In genomic region chr2:85138143-85138542, GRCm38 (mm10) we compare ENCODE assay signal across 13 mouse cellular contexts. TPM values are rescaled to one million over a fixed set of nuclear protein-coding genes. Genes with fewer than 3 reads are reported as not detected.
DNase-seq lines count a peak whose midpoint lies in the region; ATAC-seq and TF ChIP-seq lines count a peak whose summit lies in the region.
"Had no signal": no experiment of that assay in that cellular context is flagged by ENCODE, and none has a peak within 500 bp of the region (broad histone marks: within the 10 kb centered on the region; RNA-seq: fewer than 3 reads in every experiment).

No protein-coding gene starts in this region.

- no peak for ATAC-seq in kidney, embryonic 14.5 days (ENCODE audit: low FRiP score, low TSS enrichment)
- ATAC-seq in midbrain, embryonic 14.5 days (ENCODE audit: low FRiP score, low TSS enrichment) = no peak
- ATAC-seq in stomach, embryonic 15.5 days (ENCODE audit: insufficient read depth, low FRiP score, low read depth) = no peak
- ATAC-seq: activated CD4-positive, CD25-positive, alpha-beta regulatory T cell, adult 4 months; midbrain, embryonic 13.5 days had no signal

- no peaks in the 10 kb centered on the region for H3K36me3 ChIP-seq in kidney, embryonic 14.5 days (ENCODE audit: control insufficient read depth, insufficient read depth, low read length)
- H3K36me3 ChIP-seq in midbrain, embryonic 10.5 days = no peaks in the 10 kb centered on the region
- no peaks in the 10 kb centered on the region for H3K36me3 ChIP-seq in midbrain, embryonic 14.5 days (ENCODE audit: control insufficient read depth, insufficient read depth, low read length)
- H3K36me3 ChIP-seq in stomach, embryonic 15.5 days = no peaks in the 10 kb centered on the region
- H3K36me3 ChIP-seq: G1E; midbrain, embryonic 13.5 days had no signal

- H3K27me3 ChIP-seq in kidney, embryonic 14.5 days (ENCODE audit: control insufficient read depth, insufficient read depth, low read length) = peaks cover 6% of the 10 kb centered on the region; the same call in 1 of the 2 replicates
- no peaks in the 10 kb centered on the region for H3K27me3 ChIP-seq in midbrain, embryonic 10.5 days (ENCODE audit: low read depth, poor library complexity, severe bottlenecking)
- H3K27me3 ChIP-seq in midbrain, embryonic 14.5 days (ENCODE audit: control insufficient read depth, insufficient read depth, low read length) = no peaks in the 10 kb centered on the region
- no peaks in the 10 kb centered on the region for H3K27me3 ChIP-seq in stomach, embryonic 15.5 days (replicated peaks)
- H3K27me3 ChIP-seq: midbrain, embryonic 13.5 days had no signal

- H3K4me3 ChIP-seq in gastrocnemius, adult 2 months = peak overlapping the region; percentile 67
- H3K4me3 ChIP-seq in kidney, embryonic 14.5 days (ENCODE audit: low read length) = peak overlapping the region; percentile 29
- H3K4me3 ChIP-seq in midbrain, embryonic 10.5 days = peak overlapping the region; percentile 11; the same call in 1 of the 2 replicates
- H3K4me3 ChIP-seq in midbrain, embryonic 14.5 days (replicated peaks; ENCODE audit: low read depth, low read length) = no peak overlapping the region
- H3K4me3 ChIP-seq in stomach, embryonic 15.5 days (replicated peaks) = peak overlapping the region; percentile 23; the same call in 1 of the 2 replicates
- H3K4me3 ChIP-seq: midbrain, embryonic 13.5 days had no signal

- no peaks in the 10 kb centered on the region for H3K4me1 ChIP-seq in kidney, embryonic 14.5 days (ENCODE audit: control insufficient read depth, insufficient read depth, low read length)
- peaks cover 10% of the 10 kb centered on the region for H3K4me1 ChIP-seq in midbrain, embryonic 10.5 days
- no peaks in the 10 kb centered on the region for H3K4me1 ChIP-seq in midbrain, embryonic 14.5 days (ENCODE audit: control insufficient read depth, insufficient read depth, low read length)
- no peaks in the 10 kb centered on the region for H3K4me1 ChIP-seq in stomach, embryonic 15.5 days
- H3K4me1 ChIP-seq: midbrain, embryonic 13.5 days had no signal

- TF ChIP-seq CTCF in gastrocnemius, adult 2 months (IDR thresholded peaks at IDR 0.05) = peak; percentile 32

- no peak for DNase-seq in gastrocnemius, adult 2 months
- DNase-seq in gastrocnemius, postnatal 14 days = no peak
- DNase-seq in kidney, postnatal 14 days = no peak
- no peak for DNase-seq in midbrain, embryonic 10.5 days (ENCODE audit: low spot score)
- DNase-seq in midbrain, embryonic 14.5 days = no peak
- no peak for DNase-seq in thymus, adult 18-20 months
- DNase-seq: cerebellum, postnatal 14 days; gastrocnemius, postnatal 25 days had no signal

- peak overlapping the region; percentile 79 for H3K27ac ChIP-seq in gastrocnemius, adult 2 months
- no peak overlapping the region for H3K27ac ChIP-seq in kidney, embryonic 14.5 days (ENCODE audit: low read depth, low read length)
- no peak overlapping the region for H3K27ac ChIP-seq in midbrain, embryonic 10.5 days (replicated peaks)
- H3K27ac ChIP-seq in midbrain, embryonic 14.5 days (replicated peaks; ENCODE audit: low read depth, low read length) = no peak overlapping the region
- no peak overlapping the region for H3K27ac ChIP-seq in stomach, embryonic 15.5 days
- H3K27ac ChIP-seq: midbrain, embryonic 13.5 days had no signal

- no peak overlapping the region for H3K4me2 ChIP-seq in kidney, embryonic 14.5 days (replicated peaks; ENCODE audit: low read depth, low read length)
- H3K4me2 ChIP-seq in midbrain, embryonic 14.5 days (ENCODE audit: low read length) = no peak overlapping the region
- no peak overlapping the region for H3K4me2 ChIP-seq in stomach, embryonic 15.5 days
- H3K4me2 ChIP-seq: midbrain, embryonic 13.5 days had no signal

- H3K9me3 ChIP-seq in kidney, embryonic 14.5 days (ENCODE audit: control insufficient read depth, low read length) = no peaks in the 10 kb centered on the region
- no peaks in the 10 kb centered on the region for H3K9me3 ChIP-seq in midbrain, embryonic 10.5 days (replicated peaks)
- H3K9me3 ChIP-seq in midbrain, embryonic 14.5 days (ENCODE audit: control insufficient read depth, low read length) = no peaks in the 10 kb centered on the region
- no peaks in the 10 kb centered on the region for H3K9me3 ChIP-seq in stomach, embryonic 15.5 days
- H3K9me3 ChIP-seq: G1E; midbrain, embryonic 13.5 days had no signal

- intact Hi-C loops in gastrocnemius, adult 2 months (cut with DNase I) = no loop called here
- intact Hi-C loops in gastrocnemius, postnatal 14 days (cut with DNase I; ENCODE audit: low total_unique reads) = no loop called here

- peak overlapping the region; percentile 25; the same call in 1 of the 2 replicates for H3K9ac ChIP-seq in kidney, embryonic 14.5 days (ENCODE audit: low read depth, low read length)
- H3K9ac ChIP-seq in midbrain, embryonic 14.5 days (replicated peaks; ENCODE audit: low read length) = no peak overlapping the region
- no peak overlapping the region for H3K9ac ChIP-seq in stomach, embryonic 15.5 days
- H3K9ac ChIP-seq: midbrain, embryonic 13.5 days had no signal

- 35% methylated on average over 2 of the region's 2 CpGs for WGBS in kidney, embryonic 14.5 days
- 33% methylated on average over 2 of the region's 2 CpGs for WGBS in midbrain, embryonic 10.5 days
- 35% methylated on average over 2 of the region's 2 CpGs for WGBS in midbrain, embryonic 14.5 days
- 31% methylated on average over 2 of the region's 2 CpGs for WGBS in stomach, embryonic 15.5 days

RNA-seq across cellular contexts. Expression of gene Aplnr, which starts 2.1 kb away (rescaled TPM):
- 1 to 10 TPM; 2.5 to 5.6 TPM for total RNA-seq in gastrocnemius, adult 2 months (2021)
- total RNA-seq in gastrocnemius, postnatal 14 days (2021) = 10 to 100 TPM; 61.0 to 74.0 TPM
- polyA plus RNA-seq in kidney, embryonic 14.5 days (2014; fragmentation: Nextera tagmentation; extraction: Ambion mirVana) = 54.0 and 67.7 TPM in 2 replicates
- 35.2 and 35.8 TPM in 2 replicates for polyA plus RNA-seq in midbrain, embryonic 10.5 days (2016; fragmentation: Nextera tagmentation; extraction: Ambion mirVana)
- 10.7 and 27.7 TPM in 2 replicates for polyA plus RNA-seq in midbrain, embryonic 14.5 days (2014; fragmentation: Nextera tagmentation; extraction: Ambion mirVana)
- polyA plus RNA-seq in stomach, embryonic 15.5 days (2015; fragmentation: Nextera tagmentation; extraction: Ambion mirVana) = 65.3 and 72.1 TPM in 2 replicates
- polyA plus RNA-seq: activated CD4-positive, CD25-positive, alpha-beta regulatory T cell, adult 4 months; G1E had no signal

RNA-seq across cellular contexts. Expression of gene Lrrc55, which starts 58.9 kb away (rescaled TPM):
- total RNA-seq in gastrocnemius, adult 2 months (2021) = 1 to 10 TPM in 1 of 2 experiments, under 1 TPM in 1; 0.56 to 1.1 TPM
- 1 to 10 TPM; 3.9 to 7.3 TPM for total RNA-seq in gastrocnemius, postnatal 14 days (2021)
- polyA plus RNA-seq in kidney, embryonic 14.5 days (2014; fragmentation: Nextera tagmentation; extraction: Ambion mirVana) = 0.39 and 0.47 TPM in 2 replicates
- polyA plus RNA-seq in midbrain, embryonic 10.5 days (2016; fragmentation: Nextera tagmentation; extraction: Ambion mirVana) = 0.25 and 0.76 TPM in 2 replicates
- 9.6 and 13.8 TPM in 2 replicates for polyA plus RNA-seq in midbrain, embryonic 14.5 days (2014; fragmentation: Nextera tagmentation; extraction: Ambion mirVana)
- polyA plus RNA-seq in stomach, embryonic 15.5 days (2015; fragmentation: Nextera tagmentation; extraction: Ambion mirVana) = 2.8 and 3.5 TPM in 2 replicates
- polyA plus RNA-seq: activated CD4-positive, CD25-positive, alpha-beta regulatory T cell, adult 4 months; G1E had no signal
